Mouse (Mus musculus): ENCODE measurements around the gene Arhgap17. TPM values are rescaled to one million over a fixed set of nuclear protein-coding genes. Genes with fewer than 3 reads are reported as not detected.
A peak's percentile ranks its signal among the peaks of the same experiment; 100 is the strongest.

Arhgap17 gene
- total and polyA plus RNA-seq, 3 experiments, result 21.1 to 133 (median 80.8) TPM

DNA sequence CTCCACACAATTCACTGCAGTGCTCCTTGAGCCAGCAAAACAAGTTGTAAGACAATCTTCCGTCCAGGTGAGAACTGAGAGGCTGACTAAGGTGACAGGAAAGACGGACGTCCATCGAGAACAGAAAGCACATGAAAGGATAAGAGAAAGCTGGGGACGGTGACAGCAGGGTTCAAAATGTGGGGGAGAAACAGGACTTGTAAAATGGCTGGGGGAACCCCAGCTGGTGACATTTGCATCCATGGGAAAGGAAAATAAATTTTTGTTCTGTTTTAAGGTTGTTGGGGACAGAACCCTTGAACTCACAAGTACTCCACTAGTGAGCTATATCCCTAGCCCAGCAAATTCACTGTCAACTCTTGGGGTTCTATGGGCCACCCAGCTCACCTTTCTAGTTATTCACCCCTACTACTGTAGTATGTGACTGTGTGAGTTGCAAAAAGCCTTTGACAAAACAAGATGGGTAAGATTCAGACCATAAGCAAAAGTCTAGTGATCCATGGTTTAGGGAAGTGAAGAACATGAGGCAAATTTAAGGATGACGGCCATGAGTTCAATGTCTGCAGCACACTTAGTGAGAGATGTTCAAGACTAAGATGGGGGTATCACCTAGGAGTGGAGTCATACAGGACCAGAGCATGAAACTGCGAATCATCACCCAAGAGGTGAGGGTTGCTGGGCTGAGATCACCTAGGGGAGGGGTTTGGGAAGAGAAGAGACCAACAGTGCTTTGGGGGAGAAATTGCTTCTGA, 8.3 kb downstream of the Arhgap17 start:
- TF ChIP-seq CTCF (IDR thresholded peaks at IDR 0.05; ENCODE audit: low read depth, low read length) (no peak), GATA2 (IDR thresholded peaks at IDR 0.05; ENCODE audit: borderline replicate concordance, low read depth, low read length) (no peak), TAL1 (conservative IDR thresholded peaks at IDR 0.05; ENCODE audit: low read depth, low read length) (no peak), POLR2AphosphoS5 (IDR thresholded peaks at IDR 0.05; ENCODE audit: insufficient replicate concordance, low read depth, low read length) (no peak), GATA1 (IDR thresholded peaks at IDR 0.05; ENCODE audit: borderline replicate concordance, low read length) (no peak)
- Histone ChIP-seq H3K9me3 (replicated peaks) (no peaks in the 10 kb centered on the region), H3K27me3 (ENCODE audit: insufficient read depth, low read length) (no peaks in the 10 kb centered on the region), H3K4me1 (ENCODE audit: insufficient read depth, low read depth, low read length) (peaks cover 73% of the 10 kb centered on the region), H3K36me3 (replicated peaks) (peaks cover 64% of the 10 kb centered on the region), H3K4me3 (ENCODE audit: low read depth, low read length) (no peak overlapping the region)
- ATAC-seq (ENCODE audit: extremely low read depth, insufficient number of reproducible peaks, low FRiP score, poor library complexity, severe bottlenecking) (no peak), DNase-seq (ENCODE audit: low spot score) (no peak)

DNA sequence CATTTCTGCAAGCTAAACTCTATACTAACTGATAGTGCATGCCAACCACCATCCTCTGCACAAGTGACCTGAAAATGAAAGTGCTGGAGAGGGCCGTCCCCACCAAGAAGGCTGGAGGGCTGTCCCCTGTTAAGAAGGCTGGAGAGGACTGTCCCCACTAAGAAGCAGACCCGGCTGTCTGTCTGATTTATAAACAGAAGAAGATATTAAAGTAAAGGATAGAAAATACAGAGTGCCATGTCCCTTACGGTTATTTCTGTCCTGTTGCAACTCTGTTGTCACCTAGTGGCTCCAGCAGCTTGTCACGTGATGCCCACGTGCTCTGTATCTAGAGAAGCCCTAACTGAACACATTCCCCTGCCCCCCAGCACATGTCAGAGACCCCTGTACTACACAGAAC, 9.5 kb downstream of the Arhgap17 start:
- H3K36me3 ChIP-seq (replicated peaks), result peaks cover 69% of the 10 kb centered on the region
- H3K27me3 ChIP-seq (ENCODE audit: insufficient read depth, low read length), result no peaks in the 10 kb centered on the region
- H3K9me3 ChIP-seq (replicated peaks), result no peaks in the 10 kb centered on the region
- H3K4me3 ChIP-seq (ENCODE audit: low read depth, low read length), result peak overlapping the region; percentile 27; the same call in 1 of the 2 replicates
- TF ChIP-seq TAL1 (conservative IDR thresholded peaks at IDR 0.05; ENCODE audit: low read depth, low read length), result no peak
- TF ChIP-seq GATA2 (IDR thresholded peaks at IDR 0.05; ENCODE audit: borderline replicate concordance, low read depth, low read length), result no peak
- TF ChIP-seq POLR2AphosphoS5 (IDR thresholded peaks at IDR 0.05; ENCODE audit: insufficient replicate concordance, low read depth, low read length), result no peak
- DNase-seq (ENCODE audit: low spot score) (no peak), ATAC-seq (ENCODE audit: extremely low read depth, insufficient number of reproducible peaks, low FRiP score, poor library complexity, severe bottlenecking) (peak; percentile 31; the same call in 1 of the 2 replicates)
- H3K4me1 ChIP-seq (ENCODE audit: insufficient read depth, low read depth, low read length), result peaks cover 72% of the 10 kb centered on the region

DNA sequence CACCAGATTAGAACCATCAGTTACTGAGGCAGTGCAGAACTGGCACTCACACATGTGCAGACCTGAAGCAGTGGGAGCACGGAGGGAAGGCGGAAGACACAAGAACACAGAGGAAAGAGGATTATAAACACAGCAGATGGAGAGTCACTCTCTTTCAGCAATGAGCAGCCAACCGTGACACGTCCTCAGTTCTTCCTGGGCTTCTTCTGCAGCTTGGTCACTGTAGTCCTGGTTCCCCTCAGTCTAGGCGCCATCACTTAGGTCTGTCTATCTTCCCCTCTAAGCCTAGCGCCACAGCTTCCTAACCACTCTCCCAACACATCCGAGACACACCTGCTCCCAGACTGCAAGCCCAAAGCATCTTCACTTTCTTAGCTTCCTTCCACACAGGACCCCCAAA, 10.6 kb downstream of the Arhgap17 start:
- ATAC-seq (ENCODE audit: extremely low read depth, insufficient number of reproducible peaks, low FRiP score, poor library complexity, severe bottlenecking), result no peak
- DNase-seq (ENCODE audit: low spot score), result no peak
- H3K9me3 ChIP-seq (replicated peaks), result no peaks in the 10 kb centered on the region
- no peak for TF ChIP-seq CTCF (IDR thresholded peaks at IDR 0.05; ENCODE audit: low read depth, low read length)
- TF ChIP-seq TAL1 (conservative IDR thresholded peaks at IDR 0.05; ENCODE audit: low read depth, low read length), result no peak
- no peak for TF ChIP-seq POLR2AphosphoS5 (IDR thresholded peaks at IDR 0.05; ENCODE audit: insufficient replicate concordance, low read depth, low read length)
- no peak for TF ChIP-seq GATA1 (IDR thresholded peaks at IDR 0.05; ENCODE audit: borderline replicate concordance, low read length)
- TF ChIP-seq GATA2 (IDR thresholded peaks at IDR 0.05; ENCODE audit: borderline replicate concordance, low read depth, low read length), result no peak
- H3K36me3 ChIP-seq (replicated peaks), result peaks cover 60% of the 10 kb centered on the region
- peaks cover 73% of the 10 kb centered on the region for H3K4me1 ChIP-seq (ENCODE audit: insufficient read depth, low read depth, low read length)
- H3K27me3 ChIP-seq (ENCODE audit: insufficient read depth, low read length), result no peaks in the 10 kb centered on the region
- H3K4me3 ChIP-seq (ENCODE audit: low read depth, low read length), result no peak overlapping the region

DNA sequence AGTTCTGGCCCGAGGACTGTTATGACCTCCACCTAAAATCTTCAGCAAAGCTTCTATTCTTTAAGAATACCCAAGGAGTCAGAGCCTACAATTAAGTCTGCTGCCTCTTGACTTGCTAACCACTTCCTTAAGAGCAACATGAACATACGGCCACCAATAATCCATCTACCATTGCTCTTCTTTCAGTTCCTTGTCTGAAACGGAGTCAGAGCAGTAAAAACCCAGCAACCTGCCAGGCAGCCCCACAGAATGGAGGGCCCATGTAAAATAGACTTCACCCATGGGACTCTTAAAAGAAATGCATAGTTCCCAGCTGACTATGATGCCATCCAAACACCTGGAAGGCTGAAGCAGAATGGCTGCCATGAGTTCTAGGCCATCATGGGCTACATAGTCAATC, 13.6 kb downstream of the Arhgap17 start:
- Histone ChIP-seq H3K4me1 (ENCODE audit: insufficient read depth, low read depth, low read length) (peaks cover 81% of the 10 kb centered on the region), H3K9me3 (replicated peaks) (no peaks in the 10 kb centered on the region), H3K4me3 (ENCODE audit: low read depth, low read length) (no peak overlapping the region), H3K27me3 (ENCODE audit: insufficient read depth, low read length) (no peaks in the 10 kb centered on the region), H3K36me3 (replicated peaks) (peaks cover 53% of the 10 kb centered on the region)
- ATAC-seq (ENCODE audit: extremely low read depth, insufficient number of reproducible peaks, low FRiP score, poor library complexity, severe bottlenecking) (no peak), DNase-seq (ENCODE audit: low spot score) (no peak)
- TF ChIP-seq POLR2AphosphoS5 (IDR thresholded peaks at IDR 0.05; ENCODE audit: insufficient replicate concordance, low read depth, low read length) (no peak), GATA2 (IDR thresholded peaks at IDR 0.05; ENCODE audit: borderline replicate concordance, low read depth, low read length) (no peak), CTCF (IDR thresholded peaks at IDR 0.05; ENCODE audit: low read depth, low read length) (no peak), GATA1 (IDR thresholded peaks at IDR 0.05; ENCODE audit: borderline replicate concordance, low read length) (no peak), TAL1 (conservative IDR thresholded peaks at IDR 0.05; ENCODE audit: low read depth, low read length) (no peak)

DNA sequence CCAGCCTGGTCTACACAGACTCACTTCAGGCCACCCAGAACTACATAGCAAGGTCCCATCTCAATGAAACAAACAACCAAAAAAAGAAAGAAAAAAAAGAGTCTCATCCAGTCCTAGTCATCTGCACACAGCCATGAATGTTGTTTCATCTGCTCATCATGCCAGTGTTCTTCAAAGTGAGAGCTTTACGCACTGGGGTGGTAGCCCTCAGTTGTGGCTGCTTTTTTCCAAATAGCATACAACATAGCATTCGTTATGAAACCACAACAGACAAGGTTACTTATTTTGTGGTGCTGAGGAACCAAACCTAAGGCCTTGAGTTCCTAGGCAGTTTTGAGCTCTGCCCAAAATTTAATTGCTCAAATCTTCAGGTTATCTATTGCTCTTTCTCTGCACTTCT, 14.9 kb downstream of the Arhgap17 start:
- Histone ChIP-seq H3K27me3 (ENCODE audit: insufficient read depth, low read length) (no peaks in the 10 kb centered on the region), H3K4me3 (ENCODE audit: low read depth, low read length) (no peak overlapping the region), H3K9me3 (replicated peaks) (no peaks in the 10 kb centered on the region), H3K36me3 (replicated peaks) (peaks cover 46% of the 10 kb centered on the region), H3K4me1 (ENCODE audit: insufficient read depth, low read depth, low read length) (peaks cover 76% of the 10 kb centered on the region)
- TF ChIP-seq TAL1 (conservative IDR thresholded peaks at IDR 0.05; ENCODE audit: low read depth, low read length), result no peak
- no peak for TF ChIP-seq GATA1 (IDR thresholded peaks at IDR 0.05; ENCODE audit: borderline replicate concordance, low read length)
- no peak for TF ChIP-seq GATA2 (IDR thresholded peaks at IDR 0.05; ENCODE audit: borderline replicate concordance, low read depth, low read length)
- no peak for TF ChIP-seq POLR2AphosphoS5 (IDR thresholded peaks at IDR 0.05; ENCODE audit: insufficient replicate concordance, low read depth, low read length)
- no peak for TF ChIP-seq CTCF (IDR thresholded peaks at IDR 0.05; ENCODE audit: low read depth, low read length)
- ATAC-seq (ENCODE audit: extremely low read depth, insufficient number of reproducible peaks, low FRiP score, poor library complexity, severe bottlenecking), result no peak
- DNase-seq (ENCODE audit: low spot score), result no peak

DNA sequence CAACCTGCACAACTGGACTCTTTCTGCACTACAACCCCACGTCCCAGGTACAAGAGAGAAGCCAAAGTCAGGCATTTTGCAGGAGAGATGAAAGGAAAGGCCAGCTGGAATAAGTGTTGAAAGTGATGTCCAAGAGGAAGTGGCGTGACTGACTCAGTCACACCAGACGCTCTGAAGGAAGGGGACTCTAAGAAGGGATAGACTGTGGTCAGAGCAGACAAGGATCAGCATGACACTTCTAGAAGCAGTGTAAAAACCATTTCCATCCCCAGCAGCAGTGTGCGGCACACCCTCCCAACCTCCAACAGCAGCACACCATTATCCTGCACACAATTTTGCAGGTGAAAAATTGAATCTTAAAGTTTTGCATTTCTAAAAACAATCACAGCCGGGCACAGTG, 15.3 kb downstream of the Arhgap17 start:
- TF ChIP-seq GATA1 (IDR thresholded peaks at IDR 0.05; ENCODE audit: borderline replicate concordance, low read length), result no peak
- no peak for TF ChIP-seq CTCF (IDR thresholded peaks at IDR 0.05; ENCODE audit: low read depth, low read length)
- TF ChIP-seq GATA2 (IDR thresholded peaks at IDR 0.05; ENCODE audit: borderline replicate concordance, low read depth, low read length), result no peak
- TF ChIP-seq POLR2AphosphoS5 (IDR thresholded peaks at IDR 0.05; ENCODE audit: insufficient replicate concordance, low read depth, low read length), result no peak
- no peak for TF ChIP-seq TAL1 (conservative IDR thresholded peaks at IDR 0.05; ENCODE audit: low read depth, low read length)
- Histone ChIP-seq H3K36me3 (replicated peaks) (peaks cover 46% of the 10 kb centered on the region), H3K4me3 (ENCODE audit: low read depth, low read length) (peak overlapping the region; percentile 52; the same call in 1 of the 2 replicates), H3K9me3 (replicated peaks) (no peaks in the 10 kb centered on the region), H3K4me1 (ENCODE audit: insufficient read depth, low read depth, low read length) (peaks cover 76% of the 10 kb centered on the region), H3K27me3 (ENCODE audit: insufficient read depth, low read length) (no peaks in the 10 kb centered on the region)
- DNase-seq (ENCODE audit: low spot score) (no peak), ATAC-seq (ENCODE audit: extremely low read depth, insufficient number of reproducible peaks, low FRiP score, poor library complexity, severe bottlenecking) (peak; percentile 50; the same call in 1 of the 2 replicates)
